Mouse (Mus musculus) gastrocnemius, postnatal 10 days (tissue): Measurements from ENCODE around the gene Kpna7. TPM values are rescaled to one million over a fixed set of nuclear protein-coding genes. Genes with fewer than 3 reads are reported as not detected.

Source experiments
- DNase-seq: peaks from one replicate; pipeline ENCODE4 v3.0.0; 2021; ENCODE audit warnings: mixed read lengths
- total RNA-seq, 2 experiments: library from RNA; stranded (reverse); gene quantifications; 2 replicates each; pipeline ENCODE4 v1.2.3; 2021

The Kpna7 gene
- total RNA-seq, 2 experiments from 2014 or later, result not detected

DNA sequence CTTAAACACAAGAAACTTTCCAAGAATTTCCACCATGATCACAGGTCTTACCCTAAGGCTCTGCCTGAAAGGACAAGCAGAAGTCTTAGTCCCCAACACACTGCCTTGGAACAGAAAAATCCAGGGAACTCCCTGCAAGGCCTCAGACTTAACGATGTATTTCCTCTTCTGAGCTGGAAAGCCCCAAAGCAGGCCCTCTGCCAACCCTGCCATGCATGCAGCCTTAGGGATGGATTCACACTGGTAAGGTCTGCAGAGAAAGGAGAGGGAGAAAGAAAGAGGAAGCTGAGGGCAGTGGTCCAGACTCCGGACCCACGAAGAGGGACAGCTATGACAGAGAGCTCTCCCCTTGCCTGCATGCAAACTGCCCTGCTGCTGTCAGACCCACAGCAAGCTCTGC is 120.4 kb downstream of the Kpna7 start:
- peak; percentile 26 for DNase-seq

DNA sequence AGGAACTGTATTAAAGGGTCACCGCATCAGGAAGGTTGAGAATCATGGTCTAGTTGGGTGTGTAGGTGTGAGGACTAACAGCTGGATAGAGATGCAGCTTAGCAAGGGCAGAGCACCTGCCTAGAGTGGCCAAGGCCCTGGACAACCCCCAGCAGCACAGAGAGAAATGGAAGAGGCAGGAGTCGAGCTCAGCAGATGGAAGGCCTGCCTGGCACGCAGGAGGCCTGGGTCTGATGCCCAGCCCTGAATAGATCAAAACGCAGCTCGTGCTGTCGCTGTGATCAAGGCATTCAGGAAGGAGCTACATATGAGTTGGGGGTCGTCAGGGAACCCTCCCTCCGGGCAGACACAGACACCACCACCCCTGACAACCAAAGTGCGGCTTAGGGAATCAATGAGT is 125.6 kb downstream of the Kpna7 start:
- no peak for DNase-seq

DNA sequence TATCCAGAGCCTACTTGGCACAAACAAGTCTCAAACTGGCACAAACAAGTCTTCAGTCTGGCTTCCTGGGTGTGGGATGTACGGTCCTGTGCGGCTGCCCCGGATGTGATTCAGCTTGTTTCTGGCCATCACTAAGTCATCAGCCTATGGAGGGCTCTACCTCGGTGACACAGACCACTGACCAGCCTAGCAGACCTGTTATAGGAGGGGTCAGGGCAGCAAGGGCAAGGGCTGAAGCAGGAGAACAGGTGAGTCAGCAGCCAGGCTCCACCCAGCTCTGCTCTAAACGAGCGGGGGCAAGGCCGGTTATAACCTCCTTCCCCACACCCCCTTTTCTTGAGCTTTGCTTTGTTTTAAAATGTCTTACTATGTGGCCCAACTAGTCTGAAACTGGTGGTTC is 129.4 kb downstream of the Kpna7 start:
- DNase-seq, result no peak

DNA sequence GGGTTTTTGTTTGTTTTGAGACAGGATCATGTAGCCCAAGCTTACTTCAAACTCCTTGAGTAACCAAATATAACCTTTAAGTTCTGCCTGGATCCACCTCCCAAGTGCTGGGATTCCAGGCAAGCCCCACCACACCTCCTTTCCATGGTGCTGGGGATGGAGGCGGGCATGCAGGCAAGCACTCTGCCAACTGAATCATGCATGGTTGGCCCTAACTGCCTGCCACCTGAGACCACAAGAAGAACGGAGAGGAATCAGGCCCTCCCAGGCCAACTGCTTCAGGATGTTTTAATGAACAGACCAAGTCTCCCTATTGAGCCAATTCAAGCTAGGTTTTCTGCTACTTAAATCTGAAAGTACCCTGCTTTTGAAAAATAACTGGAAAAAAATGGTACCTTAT is 131.2 kb downstream of the Kpna7 start:
- no peak for DNase-seq

DNA sequence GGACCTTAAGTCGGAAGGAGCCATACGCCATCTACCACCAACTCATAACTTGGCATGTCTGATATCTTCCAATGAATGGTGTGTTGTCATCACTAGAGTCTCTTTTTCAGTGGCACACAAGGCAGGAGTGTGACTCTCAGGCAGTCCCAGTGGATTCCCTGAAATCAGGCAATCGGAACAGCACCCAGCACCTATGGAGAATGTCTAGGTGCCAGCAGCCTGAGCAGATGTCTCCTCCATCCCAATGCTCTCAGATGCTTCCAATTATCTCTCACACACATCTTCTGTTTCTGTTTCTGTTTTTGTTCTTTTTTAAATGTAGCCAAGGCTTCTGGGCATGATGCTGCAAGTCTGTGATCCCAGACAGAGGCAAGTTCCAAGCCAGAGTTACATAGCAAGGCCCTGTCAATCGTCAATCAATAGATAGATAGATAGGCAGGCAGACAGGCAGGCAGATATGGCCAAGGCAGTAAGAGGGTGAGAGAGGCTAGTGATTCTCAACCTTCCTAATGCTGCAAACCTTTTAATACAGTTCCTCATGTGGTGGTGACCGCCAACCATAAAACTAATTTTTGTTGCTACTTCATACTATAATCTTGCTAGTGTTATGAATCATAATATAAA is 133.3 kb downstream of the Kpna7 start:
- no peak for DNase-seq

DNA sequence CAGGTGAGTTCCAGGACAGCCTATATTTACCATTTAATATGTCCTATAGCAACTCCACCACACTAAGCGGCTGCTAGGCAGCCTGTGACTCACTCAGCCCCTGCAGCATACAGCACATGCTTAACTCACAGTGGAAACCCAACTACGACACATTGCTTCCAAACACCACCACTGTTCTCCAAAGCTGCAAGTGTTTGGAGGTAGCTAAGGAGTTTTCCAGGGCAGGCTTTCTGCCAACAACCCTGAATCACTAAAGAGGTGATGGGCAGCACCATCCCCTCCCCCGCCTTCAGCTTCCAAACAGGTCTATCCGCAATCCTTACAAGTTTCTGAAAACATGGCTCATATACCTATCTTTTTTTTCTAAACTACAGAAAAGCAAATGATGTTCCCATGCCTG is 134.0 kb downstream of the Kpna7 start:
- DNase-seq, result no peak

DNA sequence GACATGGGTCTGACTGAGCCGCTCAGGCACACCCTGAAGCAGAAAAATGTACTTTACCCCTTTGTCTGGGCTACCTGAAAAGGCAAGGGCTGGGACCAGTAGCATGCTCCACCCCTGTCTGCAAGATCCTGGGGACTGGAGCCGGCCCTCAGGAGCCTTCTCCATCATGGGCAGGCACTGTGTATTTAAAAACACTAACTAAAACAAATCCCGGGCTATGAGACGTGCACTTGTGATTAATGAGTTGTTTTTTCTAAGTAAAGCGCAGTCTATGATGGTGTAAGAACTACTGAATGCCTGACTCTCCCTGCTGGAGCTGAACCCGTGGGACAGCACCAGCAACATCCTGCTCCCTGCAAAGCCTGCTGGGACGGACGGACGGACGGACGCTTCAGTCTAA is 135.4 kb downstream of the Kpna7 start:
- no peak for DNase-seq

DNA sequence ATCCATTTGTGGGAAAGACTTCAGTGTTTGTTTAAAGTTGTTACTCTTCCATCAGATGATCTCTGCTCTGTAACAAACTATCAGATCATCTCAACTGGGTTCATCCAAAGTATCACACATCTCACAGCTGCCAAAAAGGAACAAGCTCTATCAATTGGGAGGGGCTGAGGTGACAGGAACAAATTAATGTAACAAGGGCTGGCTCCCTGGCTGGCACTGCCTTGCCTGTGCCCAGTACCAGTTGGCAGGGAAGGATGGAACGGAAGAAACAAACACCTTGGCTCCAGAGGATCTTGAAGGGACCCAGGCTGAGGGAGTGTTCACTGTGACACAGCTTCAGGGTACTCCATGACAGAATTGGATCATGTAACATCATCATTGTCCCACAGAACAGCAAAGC is 135.8 kb downstream of the Kpna7 start:
- DNase-seq, result no peak

DNA sequence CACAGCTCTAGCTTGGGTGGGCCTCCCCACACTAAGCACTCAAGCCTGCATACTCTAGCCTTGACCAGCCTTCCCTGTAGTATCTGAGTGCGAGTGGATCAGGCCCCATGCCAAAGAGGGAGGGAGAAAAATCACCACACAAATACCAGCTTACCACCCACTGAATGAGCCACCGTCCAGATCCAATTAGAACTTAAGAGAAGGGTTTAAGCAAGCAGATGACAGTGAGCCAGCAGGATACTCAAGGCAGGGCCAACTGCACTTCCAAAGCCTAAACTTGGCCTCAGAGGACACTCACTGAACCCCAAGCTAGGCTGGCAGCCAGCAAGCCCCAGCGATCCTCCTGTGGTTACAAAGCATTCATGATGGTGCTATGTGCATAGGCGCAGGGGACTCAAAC is 137.8 kb downstream of the Kpna7 start:
- DNase-seq, result peak; percentile 33

DNA sequence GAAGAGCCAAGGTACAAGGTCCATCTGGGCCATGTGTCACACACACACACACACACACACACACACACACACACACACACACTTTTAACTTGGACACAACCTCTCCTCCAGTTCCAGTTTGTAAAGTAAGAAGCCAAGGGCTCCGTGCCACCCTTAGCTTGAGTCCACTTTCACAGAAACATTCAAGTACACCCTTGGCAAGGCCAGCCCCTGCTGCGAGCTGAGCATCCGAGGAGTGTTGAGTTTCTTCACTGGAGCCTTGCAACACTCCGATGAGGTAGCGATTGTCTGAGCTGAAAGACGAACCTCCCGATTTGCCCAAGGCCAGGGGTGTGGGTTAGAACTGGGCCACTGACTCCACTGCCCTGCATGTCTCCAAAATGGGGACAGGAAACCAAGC is 138.9 kb downstream of the Kpna7 start:
- peak; percentile 64 for DNase-seq

DNA sequence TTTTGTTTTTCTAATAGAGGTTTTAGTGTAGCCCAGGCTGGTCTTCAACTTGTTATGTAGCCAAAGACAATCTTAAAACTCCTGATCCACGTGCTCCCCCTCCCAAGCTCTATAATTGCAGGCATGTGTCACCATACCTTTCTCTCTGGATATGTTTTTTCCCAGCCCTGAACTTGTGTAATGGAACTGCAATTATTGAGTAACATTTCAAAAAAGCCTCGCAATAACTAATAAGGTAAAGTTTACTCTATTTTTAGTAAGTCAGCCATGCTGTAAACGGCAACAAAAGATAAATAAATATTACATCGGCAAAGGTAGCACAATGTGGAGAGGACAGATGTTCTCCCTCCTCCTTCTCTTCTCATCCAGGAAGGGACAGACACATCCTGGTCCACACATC is 139.5 kb downstream of the Kpna7 start:
- DNase-seq, result no peak

DNA sequence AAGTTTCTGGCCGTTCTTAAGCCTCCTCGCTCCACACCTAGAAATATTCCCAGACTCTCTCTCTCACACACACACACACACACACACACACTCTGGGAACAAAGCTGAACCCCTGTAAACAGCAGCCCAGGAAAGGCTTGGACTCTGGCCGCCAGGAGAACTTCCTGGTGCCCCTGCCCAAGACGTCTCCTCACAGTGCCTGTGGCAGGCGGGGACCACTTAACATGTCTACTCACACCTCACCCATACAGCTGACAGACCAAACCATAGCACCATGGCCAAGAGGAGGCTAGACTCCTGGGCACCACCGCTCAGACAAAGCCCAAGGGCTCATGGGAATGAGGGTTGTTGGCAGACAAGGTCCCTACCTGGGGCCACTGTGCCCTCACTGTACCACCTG is 140.5 kb downstream of the Kpna7 start:
- no peak for DNase-seq

DNA sequence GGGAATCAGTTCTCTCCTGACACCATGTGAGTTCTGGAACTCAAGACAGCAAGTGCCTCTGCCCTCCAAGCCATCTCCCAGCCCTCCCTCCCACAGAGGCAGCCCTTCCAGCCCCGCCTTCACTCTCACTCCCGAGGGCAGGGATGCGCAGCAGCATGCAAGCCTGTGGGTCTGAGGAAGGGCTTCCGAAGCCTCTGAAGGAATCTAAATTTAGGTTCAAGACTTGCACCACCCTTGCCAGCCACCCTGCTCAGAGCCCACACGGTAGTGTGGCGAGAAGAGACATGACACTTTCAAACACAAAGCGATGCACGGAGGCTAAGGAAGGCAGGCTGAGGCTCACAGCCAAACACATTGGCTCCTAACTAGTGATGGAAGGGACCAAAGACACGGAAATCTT is 141.4 kb downstream of the Kpna7 start:
- no peak for DNase-seq

DNA sequence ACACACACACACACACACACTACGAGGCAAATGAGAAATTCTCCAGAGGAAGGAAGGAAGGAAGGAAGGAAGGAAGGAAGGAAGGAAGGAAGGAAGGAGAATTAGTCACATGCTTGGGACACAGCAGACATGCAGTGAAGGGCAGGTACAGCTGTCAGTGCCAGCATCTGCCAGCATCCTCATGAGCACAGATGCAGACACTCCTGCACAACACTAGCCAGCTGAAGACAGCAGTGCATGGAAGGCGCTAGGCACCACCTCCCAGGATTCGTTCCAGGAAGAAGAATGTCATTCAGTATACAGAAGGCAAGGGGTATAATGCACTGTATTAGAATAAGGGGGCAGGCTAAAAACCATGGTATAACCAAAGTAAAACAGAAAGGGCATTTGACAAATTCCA is 142.9 kb downstream of the Kpna7 start:
- DNase-seq, result no peak

DNA sequence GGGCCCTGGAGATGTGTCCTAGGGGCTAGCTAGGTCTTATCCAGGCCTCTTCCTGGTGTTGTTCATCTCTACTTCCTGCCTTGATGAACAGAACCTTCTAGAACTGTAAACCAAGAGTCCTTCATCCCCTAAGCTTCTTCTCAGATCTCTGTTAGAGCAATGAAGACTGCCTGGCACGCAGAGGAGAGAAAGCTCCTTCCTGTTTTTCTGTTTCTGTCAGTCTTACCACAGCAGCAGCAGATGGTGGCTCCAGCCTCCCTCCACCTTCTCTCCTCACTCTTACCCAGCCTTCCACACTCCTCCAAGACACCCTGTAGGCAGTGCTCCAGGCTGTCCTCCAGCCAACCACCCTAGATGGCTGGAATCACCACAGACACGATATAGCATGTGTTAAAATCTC is 146.5 kb downstream of the Kpna7 start:
- no peak for DNase-seq

Other genes starting within 250 kb of the Kpna7 start
- gene Smurf1, start 118.2 kb downstream of the Kpna7 start, total RNA-seq, result 10 to 100 TPM; 15.7 to 20.2 TPM
- gene Gm4871, start 51.3 kb downstream of the Kpna7 start, total RNA-seq, result not detected
- not detected for gene 1700018F24Rik, start 41.0 kb downstream of the Kpna7 start, total RNA-seq
- gene Arpc1a, start 200 bp downstream of the Kpna7 start, total RNA-seq, result 10 to 100 TPM; 42.7 to 43.7 TPM
- 10 to 100 TPM; 78.4 to 98.3 TPM for gene Arpc1b, start 30.2 kb upstream of the Kpna7 start, total RNA-seq
- gene Pdap1, start 56.2 kb upstream of the Kpna7 start, total RNA-seq, result 10 to 100 TPM; 70.6 to 74.2 TPM
- 10 to 100 TPM; 66.9 to 70.9 TPM for gene Bud31, start 56.3 kb upstream of the Kpna7 start, total RNA-seq
- 10 to 100 TPM in 1 of 2 experiments, 1 to 10 TPM in 1; 9.9 to 11.0 TPM for gene Ptcd1, start 83.1 kb upstream of the Kpna7 start, total RNA-seq
- gene Cpsf4, start 83.2 kb upstream of the Kpna7 start, total RNA-seq, result 10 to 100 TPM; 11.6 to 13.8 TPM
- gene Atp5j2, start 108.0 kb upstream of the Kpna7 start, total RNA-seq, result 100 to 1,000 TPM; 566 to 668 TPM
- gene Zkscan14, start 117.8 kb upstream of the Kpna7 start, total RNA-seq, result 1 to 10 TPM; 6.1 to 6.6 TPM
- gene Zkscan5, start 120.5 kb upstream of the Kpna7 start, total RNA-seq, result 1 to 10 TPM; 7.7 to 9.9 TPM
- gene Zfp655, start 147.7 kb upstream of the Kpna7 start, total RNA-seq, result 10 to 100 TPM; 13.7 to 16.9 TPM
- 10 to 100 TPM; 10.9 to 12.0 TPM for gene Zscan25, start 196.5 kb upstream of the Kpna7 start, total RNA-seq